Mouse (Mus musculus): ENCODE measurements at regions not wholly inside any gene's neighbourhood (a gene's known extent, or its start where the extent isn't known, plus 50 kb on each side); places are given as distances from the start of the nearest gene placed in this dataset.
A peak's percentile ranks its signal among the peaks of the same experiment; 100 is the strongest.

DNA sequence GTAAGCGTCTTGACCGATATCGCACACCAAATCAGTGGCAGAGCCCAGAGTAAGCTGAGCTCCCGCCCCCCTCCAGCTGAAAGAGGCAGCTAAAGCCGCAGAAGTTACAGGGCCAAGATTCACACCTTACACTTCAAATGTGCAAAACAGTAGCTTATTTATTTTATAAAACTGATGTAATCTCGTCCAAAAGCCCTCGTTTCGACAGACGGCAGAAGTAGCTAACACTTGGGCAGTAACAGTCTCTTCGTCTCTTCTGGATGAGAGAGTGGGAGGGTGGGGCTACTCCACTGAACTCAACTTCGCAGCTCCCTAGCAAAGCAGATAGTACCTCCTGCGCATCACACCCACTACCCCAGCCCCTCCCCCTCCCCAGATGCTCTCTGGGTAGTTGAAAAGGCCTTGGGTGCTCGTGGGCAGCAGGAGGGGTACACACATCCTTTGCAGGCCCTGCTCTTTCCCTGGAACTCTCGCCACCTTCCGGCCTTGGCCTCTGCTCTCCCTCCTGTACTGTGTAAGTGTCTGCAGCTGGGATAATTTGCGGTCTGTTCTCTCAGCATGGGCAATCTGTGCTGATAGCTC is 201.5 kb downstream of the Msrb3 start:
- no peaks in the 10 kb centered on the region for H3K4me1 ChIP-seq (ENCODE audit: control insufficient read depth, insufficient read depth, low read depth, low read length)
- ATAC-seq: no peak
- 25% methylated on average over 16 of the region's 16 CpGs for WGBS
- no peak overlapping the region for H3K4me3 ChIP-seq (ENCODE audit: low read length)
- no peak overlapping the region for H3K4me2 ChIP-seq (ENCODE audit: low read length)
- peaks cover 8% of the 10 kb centered on the region for H3K27me3 ChIP-seq (replicated peaks; ENCODE audit: control insufficient read depth, insufficient read depth, low read length)
- H3K9me3 ChIP-seq (ENCODE audit: control insufficient read depth, low read length): no peaks in the 10 kb centered on the region
- no peak overlapping the region for H3K27ac ChIP-seq (ENCODE audit: low read depth, low read length)
- no peaks in the 10 kb centered on the region for H3K36me3 ChIP-seq (ENCODE audit: control insufficient read depth, insufficient read depth, low read length)
- no peak overlapping the region for H3K9ac ChIP-seq (ENCODE audit: low read depth, low read length)

DNA sequence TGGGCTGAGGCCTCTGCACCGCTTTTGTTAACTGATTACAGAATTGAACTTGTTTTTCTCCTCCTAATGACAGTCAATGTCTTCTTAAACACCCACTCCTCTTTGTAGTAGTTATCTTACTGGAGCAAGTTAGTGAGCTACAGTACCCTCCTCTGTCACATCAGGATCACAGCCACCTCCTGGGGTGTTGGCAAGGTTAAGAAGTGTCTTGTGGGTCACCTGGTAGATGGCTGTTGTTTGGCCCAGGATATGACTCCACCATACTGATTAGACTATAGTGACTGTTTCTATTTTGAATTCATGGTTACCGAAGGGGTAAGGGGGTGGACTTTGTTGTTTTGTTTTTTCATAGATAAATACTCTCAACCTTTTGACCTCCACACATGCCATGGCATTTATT is 202.4 kb downstream of the Msrb3 start:
- Histone ChIP-seq H3K9ac (ENCODE audit: low read depth, low read length) (no peak overlapping the region), H3K27me3 (replicated peaks; ENCODE audit: control insufficient read depth, insufficient read depth, low read length) (peaks cover 8% of the 10 kb centered on the region), H3K4me3 (ENCODE audit: low read length) (no peak overlapping the region), H3K27ac (ENCODE audit: low read depth, low read length) (no peak overlapping the region), H3K36me3 (ENCODE audit: control insufficient read depth, insufficient read depth, low read length) (no peaks in the 10 kb centered on the region), H3K4me1 (ENCODE audit: control insufficient read depth, insufficient read depth, low read depth, low read length) (no peaks in the 10 kb centered on the region), H3K9me3 (ENCODE audit: control insufficient read depth, low read length) (no peaks in the 10 kb centered on the region), H3K4me2 (ENCODE audit: low read length) (no peak overlapping the region)
- WGBS: 66% methylated on average over 2 of the region's 2 CpGs
- no peak for ATAC-seq

DNA sequence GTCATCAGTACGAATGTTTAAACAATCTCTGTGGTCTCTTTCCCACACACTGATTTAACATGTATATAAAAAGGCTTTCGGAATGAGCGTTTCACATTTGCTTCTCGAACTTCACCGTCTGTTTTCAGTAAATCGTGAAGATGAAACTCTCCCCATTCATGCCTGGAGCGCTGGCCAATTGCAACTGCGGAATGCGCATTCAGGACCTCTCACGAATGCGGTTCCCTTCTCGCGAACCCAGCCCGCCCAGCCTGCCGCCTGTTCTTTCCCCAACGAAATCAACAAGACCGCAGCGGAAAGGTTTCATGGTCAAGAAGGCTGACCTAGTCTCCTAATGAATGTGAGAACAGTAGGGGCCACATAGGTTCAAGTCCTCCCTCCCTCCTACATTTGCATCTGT is 204.4 kb downstream of the Msrb3 start:
- no peak overlapping the region for H3K4me3 ChIP-seq (ENCODE audit: low read length)
- WGBS: 20% methylated on average over 18 of the region's 18 CpGs
- H3K36me3 ChIP-seq (ENCODE audit: control insufficient read depth, insufficient read depth, low read length): no peaks in the 10 kb centered on the region
- H3K27ac ChIP-seq (ENCODE audit: low read depth, low read length): no peak overlapping the region
- no peaks in the 10 kb centered on the region for H3K4me1 ChIP-seq (ENCODE audit: control insufficient read depth, insufficient read depth, low read depth, low read length)
- H3K9ac ChIP-seq (ENCODE audit: low read depth, low read length): no peak overlapping the region
- H3K9me3 ChIP-seq (ENCODE audit: control insufficient read depth, low read length): no peaks in the 10 kb centered on the region
- no peak for ATAC-seq
- H3K4me2 ChIP-seq (ENCODE audit: low read length): peak overlapping the region; percentile 10; the same call in 1 of the 2 replicates
- H3K27me3 ChIP-seq (replicated peaks; ENCODE audit: control insufficient read depth, insufficient read depth, low read length): peaks cover 8% of the 10 kb centered on the region

DNA sequence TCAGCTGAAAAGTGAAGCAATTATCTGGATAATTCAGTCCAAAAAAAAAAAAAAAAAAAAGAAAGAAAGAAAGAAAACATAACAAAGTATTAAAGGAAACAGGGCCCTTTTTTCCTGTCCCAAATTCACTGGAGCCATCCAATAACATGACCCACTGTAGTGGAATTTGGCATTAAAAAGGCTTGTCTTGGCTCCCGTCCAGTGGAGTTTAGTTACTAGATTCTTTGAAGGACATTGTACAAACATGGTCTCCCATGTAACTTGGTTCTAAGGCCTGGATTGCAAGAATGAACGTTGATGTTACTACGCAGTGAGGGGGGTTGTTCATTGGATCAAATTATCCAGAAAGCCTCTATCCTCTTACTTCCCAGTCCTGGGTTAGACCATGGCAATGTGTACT is 207.4 kb downstream of the Msrb3 start:
- Histone ChIP-seq H3K4me3 (ENCODE audit: low read length) (no peak overlapping the region), H3K9me3 (ENCODE audit: control insufficient read depth, low read length) (no peaks in the 10 kb centered on the region), H3K27ac (ENCODE audit: low read depth, low read length) (no peak overlapping the region), H3K36me3 (ENCODE audit: control insufficient read depth, insufficient read depth, low read length) (no peaks in the 10 kb centered on the region), H3K4me2 (ENCODE audit: low read length) (no peak overlapping the region), H3K27me3 (replicated peaks; ENCODE audit: control insufficient read depth, insufficient read depth, low read length) (peaks cover 8% of the 10 kb centered on the region), H3K9ac (ENCODE audit: low read depth, low read length) (no peak overlapping the region), H3K4me1 (ENCODE audit: control insufficient read depth, insufficient read depth, low read depth, low read length) (no peaks in the 10 kb centered on the region)
- 55% methylated on average over 3 of the region's 3 CpGs for WGBS
- no peak for ATAC-seq

DNA sequence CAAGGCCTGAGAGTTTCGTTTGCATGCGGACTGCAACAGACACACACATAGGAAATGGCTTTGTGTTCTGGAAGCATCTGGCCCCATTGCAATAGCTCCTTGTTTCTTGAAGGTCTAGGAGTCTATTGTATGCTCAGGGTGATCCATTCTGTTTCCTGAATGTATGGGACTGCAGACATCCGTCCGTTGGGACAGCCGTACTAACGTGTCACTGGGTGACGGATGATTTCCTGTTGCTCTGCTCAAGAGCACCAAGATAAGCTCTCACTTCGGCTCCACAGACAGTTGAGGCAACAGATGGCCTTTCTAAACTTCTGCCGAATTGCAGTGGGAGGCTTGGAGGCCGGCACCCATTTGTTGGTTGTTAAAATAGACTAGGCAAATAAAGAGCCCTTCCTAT is 209.9 kb upstream of the Hmga2 start:
- no peak overlapping the region for H3K4me3 ChIP-seq (ENCODE audit: low read length)
- no peaks in the 10 kb centered on the region for H3K36me3 ChIP-seq (ENCODE audit: control insufficient read depth, insufficient read depth, low read length)
- H3K27ac ChIP-seq (ENCODE audit: low read depth, low read length): no peak overlapping the region
- H3K4me1 ChIP-seq (ENCODE audit: control insufficient read depth, insufficient read depth, low read depth, low read length): no peaks in the 10 kb centered on the region
- no peak overlapping the region for H3K9ac ChIP-seq (ENCODE audit: low read depth, low read length)
- ATAC-seq: no peak
- no peaks in the 10 kb centered on the region for H3K9me3 ChIP-seq (ENCODE audit: control insufficient read depth, low read length)
- H3K4me2 ChIP-seq (ENCODE audit: low read length): no peak overlapping the region
- H3K27me3 ChIP-seq (replicated peaks; ENCODE audit: control insufficient read depth, insufficient read depth, low read length): no peaks in the 10 kb centered on the region
- WGBS: 53% methylated on average over 10 of the region's 10 CpGs

DNA sequence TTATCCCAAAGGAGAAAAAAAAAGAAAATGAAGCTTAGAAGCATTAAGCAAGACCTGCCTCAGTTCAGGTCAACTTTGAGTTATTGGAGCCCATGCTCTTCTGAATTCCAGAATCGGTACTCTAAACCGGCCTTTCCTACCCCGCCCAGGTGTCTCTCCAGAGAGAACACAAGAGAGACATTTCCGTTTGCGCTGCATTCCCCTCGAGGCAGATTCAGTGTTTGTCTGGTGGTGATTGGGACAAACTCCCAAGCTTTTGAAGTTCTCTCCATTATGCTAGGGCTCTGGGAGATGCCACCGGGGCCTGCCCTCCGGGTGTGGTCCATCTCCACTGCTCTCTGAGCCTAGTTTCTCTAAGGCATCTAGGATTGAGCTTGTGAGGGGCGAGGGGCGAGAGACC is 205.8 kb upstream of the Hmga2 start:
- H3K36me3 ChIP-seq (ENCODE audit: control insufficient read depth, insufficient read depth, low read length): no peaks in the 10 kb centered on the region
- H3K27ac ChIP-seq (ENCODE audit: low read depth, low read length): no peak overlapping the region
- H3K27me3 ChIP-seq (replicated peaks; ENCODE audit: control insufficient read depth, insufficient read depth, low read length): no peaks in the 10 kb centered on the region
- 90% methylated on average over 10 of the region's 10 CpGs for WGBS
- H3K4me2 ChIP-seq (ENCODE audit: low read length): no peak overlapping the region
- H3K4me3 ChIP-seq (ENCODE audit: low read length): no peak overlapping the region
- H3K9ac ChIP-seq (ENCODE audit: low read depth, low read length): no peak overlapping the region
- no peaks in the 10 kb centered on the region for H3K9me3 ChIP-seq (ENCODE audit: control insufficient read depth, low read length)
- no peaks in the 10 kb centered on the region for H3K4me1 ChIP-seq (ENCODE audit: control insufficient read depth, insufficient read depth, low read depth, low read length)
- no peak for ATAC-seq

DNA sequence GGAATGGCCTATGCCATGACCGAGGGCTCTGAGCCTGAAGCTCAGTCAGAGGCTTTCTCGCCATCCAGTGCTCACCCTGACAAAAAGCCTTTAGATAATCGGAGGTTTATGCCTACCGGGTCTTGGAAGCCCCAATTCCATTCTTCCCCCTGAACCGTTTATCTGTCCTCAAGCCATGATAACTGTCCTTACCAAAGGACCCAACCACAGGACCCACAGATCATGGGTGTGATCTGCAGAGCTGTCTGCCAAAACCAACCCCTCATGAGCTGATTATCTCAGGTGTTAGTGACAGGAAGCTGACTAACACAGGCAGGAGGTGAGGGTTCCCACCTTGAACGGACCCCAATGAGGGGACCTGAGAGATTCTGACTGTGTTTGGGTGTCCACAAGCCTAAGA is 203.7 kb upstream of the Hmga2 start:
- Histone ChIP-seq H3K36me3 (ENCODE audit: control insufficient read depth, insufficient read depth, low read length) (no peaks in the 10 kb centered on the region), H3K4me1 (ENCODE audit: control insufficient read depth, insufficient read depth, low read depth, low read length) (no peaks in the 10 kb centered on the region), H3K27me3 (replicated peaks; ENCODE audit: control insufficient read depth, insufficient read depth, low read length) (no peaks in the 10 kb centered on the region), H3K9ac (ENCODE audit: low read depth, low read length) (no peak overlapping the region), H3K9me3 (ENCODE audit: control insufficient read depth, low read length) (no peaks in the 10 kb centered on the region), H3K4me2 (ENCODE audit: low read length) (no peak overlapping the region), H3K4me3 (ENCODE audit: low read length) (no peak overlapping the region), H3K27ac (ENCODE audit: low read depth, low read length) (no peak overlapping the region)
- no peak for ATAC-seq
- 73% methylated on average over 6 of the region's 6 CpGs for WGBS

DNA sequence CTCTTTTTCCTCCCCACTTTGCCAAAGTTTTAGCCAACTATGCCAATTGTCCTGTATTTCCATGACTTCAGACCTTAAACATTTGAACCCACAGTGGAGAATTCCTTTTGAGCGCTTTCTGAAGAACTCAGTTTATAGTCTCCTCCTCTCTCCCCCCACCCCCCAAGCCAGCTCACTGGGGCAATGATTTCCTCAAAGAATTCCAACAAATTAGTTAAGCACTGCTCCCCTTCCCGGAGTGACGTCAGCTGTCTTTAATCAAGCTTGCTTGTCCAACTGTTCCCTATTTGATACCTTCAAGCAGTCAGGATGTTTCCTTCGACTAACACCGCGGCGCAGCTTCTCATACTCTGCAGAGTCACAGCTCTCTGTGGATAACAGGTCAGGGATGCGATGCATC is 202.0 kb upstream of the Hmga2 start:
- no peaks in the 10 kb centered on the region for H3K27me3 ChIP-seq (replicated peaks; ENCODE audit: control insufficient read depth, insufficient read depth, low read length)
- H3K27ac ChIP-seq (ENCODE audit: low read depth, low read length): no peak overlapping the region
- no peak overlapping the region for H3K4me2 ChIP-seq (ENCODE audit: low read length)
- no peaks in the 10 kb centered on the region for H3K36me3 ChIP-seq (ENCODE audit: control insufficient read depth, insufficient read depth, low read length)
- H3K9ac ChIP-seq (ENCODE audit: low read depth, low read length): no peak overlapping the region
- no peak for ATAC-seq
- H3K4me3 ChIP-seq (ENCODE audit: low read length): no peak overlapping the region
- 76% methylated on average over 8 of the region's 8 CpGs for WGBS
- no peaks in the 10 kb centered on the region for H3K4me1 ChIP-seq (ENCODE audit: control insufficient read depth, insufficient read depth, low read depth, low read length)
- H3K9me3 ChIP-seq (ENCODE audit: control insufficient read depth, low read length): no peaks in the 10 kb centered on the region

DNA sequence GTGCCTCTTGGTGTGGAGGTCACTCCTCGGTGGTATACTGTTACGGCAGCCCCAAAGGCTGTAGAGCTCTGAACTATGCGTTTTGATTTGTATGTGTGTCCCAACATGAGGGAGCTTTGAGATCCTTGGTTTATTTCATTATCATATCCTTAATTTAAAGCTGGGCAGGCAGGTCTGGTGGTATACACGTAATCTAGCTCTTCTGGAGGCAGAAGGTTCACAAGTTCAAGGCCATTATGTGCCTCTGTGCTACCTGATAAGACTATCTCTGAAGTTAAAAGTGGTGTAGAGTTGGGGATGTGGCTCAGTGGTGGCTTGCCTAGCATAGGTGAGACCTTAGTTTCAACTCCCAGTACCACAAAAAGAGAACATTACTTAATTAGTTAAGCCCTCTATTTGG is 199.1 kb upstream of the Hmga2 start:
- over 99% methylated on average over 4 of the region's 4 CpGs for WGBS
- H3K36me3 ChIP-seq (ENCODE audit: control insufficient read depth, insufficient read depth, low read length): no peaks in the 10 kb centered on the region
- no peak for ATAC-seq
- H3K9me3 ChIP-seq (ENCODE audit: control insufficient read depth, low read length): no peaks in the 10 kb centered on the region
- no peaks in the 10 kb centered on the region for H3K4me1 ChIP-seq (ENCODE audit: control insufficient read depth, insufficient read depth, low read depth, low read length)
- H3K4me3 ChIP-seq (ENCODE audit: low read length): no peak overlapping the region
- H3K9ac ChIP-seq (ENCODE audit: low read depth, low read length): no peak overlapping the region
- no peaks in the 10 kb centered on the region for H3K27me3 ChIP-seq (replicated peaks; ENCODE audit: control insufficient read depth, insufficient read depth, low read length)
- H3K4me2 ChIP-seq (ENCODE audit: low read length): no peak overlapping the region
- no peak overlapping the region for H3K27ac ChIP-seq (ENCODE audit: low read depth, low read length)
